Comparison of ENCODE assay signal across 8 mouse cellular contexts in the genomic region with DNA sequence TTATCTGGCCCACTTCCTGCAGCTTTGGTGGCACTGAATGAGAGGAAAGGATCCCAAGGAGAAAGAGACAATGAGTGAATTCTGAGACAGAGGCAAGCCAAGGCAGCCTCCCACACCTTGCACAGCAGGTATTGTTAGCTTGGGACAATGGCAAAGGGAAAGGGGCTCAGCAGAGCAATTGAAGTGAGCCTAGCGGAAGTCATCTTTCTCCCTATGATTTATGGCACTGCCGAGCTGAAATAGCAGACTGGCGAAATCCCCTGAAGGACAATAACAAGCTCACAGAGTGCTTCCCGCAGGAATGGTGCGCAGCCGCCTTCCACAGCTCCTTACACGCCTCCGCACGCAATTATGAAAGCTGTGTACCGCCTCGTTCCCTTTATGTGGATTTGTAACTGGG.
DNase-seq lines count a peak whose midpoint lies in the region; ATAC-seq lines count a peak whose summit lies in the region.

No protein-coding gene starts in this region.

- no peaks in the 10 kb centered on the region for H3K36me3 ChIP-seq in hindbrain, embryonic 13.5 days
- no peaks in the 10 kb centered on the region for H3K36me3 ChIP-seq in neural tube, embryonic 15.5 days

- intact Hi-C loops in heart, postnatal 10 days (cut with DNase I), result no loop called here
- intact Hi-C loops in heart, postnatal 36 days (cut with DNase I), result no loop called here

- no peak; the same call in 1 of the 2 replicates for ATAC-seq in hindbrain, embryonic 13.5 days (ENCODE audit: low FRiP score)
- peak; percentile 65; the same call in 1 of the 2 replicates for ATAC-seq in neural tube, embryonic 15.5 days (ENCODE audit: low FRiP score)

- H3K4me3 ChIP-seq in hindbrain, embryonic 13.5 days, result no peak overlapping the region
- peak overlapping the region; percentile 8 for H3K4me3 ChIP-seq in neural tube, embryonic 15.5 days (replicated peaks)

- H3K27me3 ChIP-seq in hindbrain, embryonic 13.5 days, result no peaks in the 10 kb centered on the region
- H3K27me3 ChIP-seq in neural tube, embryonic 15.5 days (replicated peaks), result no peaks in the 10 kb centered on the region

- H3K9ac ChIP-seq in hindbrain, embryonic 13.5 days, result peak overlapping the region; percentile 6; the same call in 1 of the 2 replicates
- no peak overlapping the region for H3K9ac ChIP-seq in neural tube, embryonic 15.5 days (replicated peaks)

- 22% methylated on average over 11 of the region's 11 CpGs for WGBS in hindbrain, embryonic 13.5 days
- WGBS in neural tube, embryonic 15.5 days, result 5% methylated on average over 11 of the region's 11 CpGs

- H3K27ac ChIP-seq in hindbrain, embryonic 13.5 days, result peak overlapping the region; percentile 80
- peak overlapping the region; percentile 63 for H3K27ac ChIP-seq in neural tube, embryonic 15.5 days (replicated peaks)

- H3K9me3 ChIP-seq in hindbrain, embryonic 13.5 days, result 0 out of 2 replicates have a peak, but pooled peaks cover 8% of the 10 kb centered on the region
- H3K9me3 ChIP-seq in neural tube, embryonic 15.5 days (replicated peaks), result no peaks in the 10 kb centered on the region

- DNase-seq in kidney, postnatal 10 days, result peak; percentile 30
- DNase-seq in kidney, adult 8-10 months, result no peak
- peak; percentile 40 to 50 for DNase-seq in adrenal gland, postnatal 36 days
- no peak for DNase-seq in heart, postnatal 10 days
- no peak for DNase-seq in heart, postnatal 36 days
- DNase-seq in ovary, postnatal 10 days (ENCODE audit: low spot score), result no peak

- H3K4me2 ChIP-seq in hindbrain, embryonic 13.5 days, result peak overlapping the region; percentile 32
- peak overlapping the region; percentile 43 for H3K4me2 ChIP-seq in neural tube, embryonic 15.5 days

- peaks cover 7% of the 10 kb centered on the region for H3K4me1 ChIP-seq in hindbrain, embryonic 13.5 days (replicated peaks)
- H3K4me1 ChIP-seq in neural tube, embryonic 15.5 days, result peaks cover 10% of the 10 kb centered on the region

Comparison
In these comparisons a context has a peak if more than half of its experiments do, and no peak if none do; other contexts are left out.
1. DNase-seq: peak in kidney, postnatal 10 days (single experiment) and adrenal gland, postnatal 36 days (2 of 2); none in kidney, adult 8-10 months (0 of 2), heart, postnatal 10 days (0 of 2), heart, postnatal 36 days (0 of 2) and ovary, postnatal 10 days (single experiment).